Mouse (Mus musculus) cerebellum, adult 2 months (tissue): ENCODE results near the gene Mmp19.

Source experiments
- CTCF ChIP-seq: fragments of 200-500 bp; IDR thresholded peaks from 2 replicates; pipeline ENCODE4 v1.5.1; 2011; ENCODE audit warnings: low read depth, mild to moderate bottlenecking, control low read depth, low read length, moderate library complexity, borderline replicate concordance; ENCODE audit not compliant: insufficient read depth
- POLR2A ChIP-seq: fragments of 200-500 bp; IDR thresholded peaks from 2 replicates; pipeline ENCODE4 v1.6.1; 2011; ENCODE audit warnings: low read length, control low read depth, borderline replicate concordance; ENCODE audit not compliant: insufficient read depth

GRCm38 (mm10) chr10:128792041-128792440 lies 1.3 kb downstream of the Mmp19 start:
- TF ChIP-seq CTCF = no peak
- TF ChIP-seq POLR2A = no peak
